Mouse (Mus musculus) telencephalon, adult 2 months (tissue): ENCODE measurements around the gene Unc5a.
A peak's percentile ranks its signal among the peaks of the same experiment; 100 is the strongest.

Experiments used
- DNase-seq: peaks from one replicate; pipeline ENCODE4 v3.0.0-alpha.2; 2011; ENCODE audit warnings: low read depth, low spot score

The Unc5a gene

DNA sequence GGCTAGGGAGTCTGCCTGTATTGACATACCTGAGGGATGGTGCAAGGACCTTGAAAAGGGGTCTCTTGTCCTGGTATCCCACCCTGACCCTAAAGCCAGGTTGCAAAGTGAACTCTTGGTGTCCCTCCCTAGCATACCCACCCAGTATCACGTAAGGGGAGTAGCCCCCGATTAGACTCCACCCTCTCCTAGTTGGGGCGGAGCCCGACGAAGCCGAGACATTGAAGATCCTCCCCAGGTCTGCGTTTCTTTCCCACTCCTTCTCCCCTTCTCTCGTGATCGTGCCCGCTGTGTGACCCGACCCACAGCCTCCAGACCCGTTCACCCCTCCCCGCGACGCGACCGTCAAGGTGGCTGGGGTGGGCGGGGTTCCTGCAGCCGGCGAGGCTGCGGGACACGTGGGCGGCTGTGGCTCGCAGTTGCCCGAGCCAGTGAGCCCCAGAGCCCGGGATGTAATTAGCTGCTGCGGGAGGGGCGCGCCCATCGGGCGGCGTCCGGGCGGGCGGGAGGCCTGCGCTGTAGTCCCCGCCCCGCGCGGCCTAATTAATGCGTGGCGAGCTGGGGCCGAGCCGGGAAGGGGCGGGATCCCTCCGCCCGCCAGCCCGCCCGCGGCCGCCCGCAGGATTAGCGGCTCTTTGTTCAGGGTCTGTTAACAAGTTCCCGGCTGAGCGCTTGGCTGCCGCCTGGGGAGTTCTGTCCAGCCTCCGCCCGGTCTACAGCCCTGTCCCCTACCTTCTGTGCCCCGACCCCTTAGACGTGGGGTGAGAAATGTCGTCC, 6.7 kb downstream of the Unc5a start:
- DNase-seq = no peak

DNA sequence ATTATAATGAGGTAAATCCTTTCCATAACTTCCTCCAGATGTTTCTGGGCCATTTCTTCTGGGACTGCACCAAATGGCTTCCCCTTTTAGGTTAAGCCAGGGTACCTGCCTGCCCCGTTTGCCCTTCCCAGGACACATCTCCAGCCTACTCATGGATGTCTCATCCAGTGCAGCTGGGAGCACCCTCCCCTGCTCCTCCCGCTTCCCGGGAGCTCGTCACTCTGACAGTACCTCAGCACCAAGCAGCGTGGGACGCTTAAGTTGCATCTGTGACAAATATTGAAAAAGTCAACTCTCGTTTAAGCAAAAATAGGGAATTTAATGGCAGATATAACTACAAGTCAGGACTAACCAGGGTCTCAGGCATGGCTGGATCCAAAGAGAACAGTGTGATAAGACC, 8.1 kb downstream of the Unc5a start:
- no peak for DNase-seq

DNA sequence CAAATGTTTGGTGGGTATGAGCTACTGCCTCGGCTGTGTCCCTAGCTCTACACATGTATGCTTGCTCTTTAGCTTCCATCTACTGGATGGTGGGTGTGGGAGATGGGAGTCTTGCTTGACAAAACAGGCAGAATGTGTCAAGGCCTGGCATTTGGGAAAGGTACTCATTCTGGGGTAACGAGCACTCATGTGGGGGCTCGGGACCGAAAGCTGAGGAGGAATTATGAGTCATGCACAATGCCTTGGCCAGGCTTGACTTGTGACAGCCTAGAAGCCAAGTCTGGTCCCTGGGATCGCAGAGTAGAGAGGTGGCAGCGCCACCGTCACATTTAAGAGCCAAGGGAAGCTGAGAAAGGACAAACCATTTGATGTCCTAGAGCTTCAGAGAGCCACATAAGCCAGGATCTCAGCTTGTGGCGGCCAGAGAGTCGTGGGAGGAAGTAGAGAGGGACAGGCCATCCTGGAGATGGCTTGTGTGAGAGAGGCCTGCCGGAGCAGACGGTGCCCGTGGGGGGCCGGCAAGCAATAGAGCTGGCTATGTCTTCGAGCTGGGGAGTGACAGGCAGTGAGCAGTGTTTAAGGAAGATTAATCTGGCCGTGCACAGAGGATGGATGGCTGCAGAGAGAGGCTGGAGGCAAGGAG, 10.0 kb downstream of the Unc5a start:
- DNase-seq = no peak

DNA sequence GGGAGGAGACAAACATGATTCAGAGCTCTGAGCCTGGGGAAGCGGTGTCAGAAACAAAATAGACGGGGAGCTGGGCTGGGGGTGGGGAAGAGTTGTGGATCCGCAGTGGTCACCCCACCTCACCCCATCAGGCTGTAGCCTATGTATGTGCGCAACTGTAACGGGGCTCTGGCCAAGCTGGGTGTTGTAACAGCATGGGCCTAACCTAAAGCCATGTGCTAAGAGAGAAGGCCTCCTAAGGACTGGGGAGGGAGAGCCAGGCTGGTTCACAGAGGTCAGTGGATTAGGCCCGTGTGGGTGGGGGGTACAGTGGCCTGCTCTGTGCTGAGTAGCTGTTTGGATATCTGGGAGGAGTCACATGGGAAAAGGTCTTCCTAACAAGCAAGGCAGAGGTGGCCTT, 10.6 kb downstream of the Unc5a start:
- DNase-seq = no peak

DNA sequence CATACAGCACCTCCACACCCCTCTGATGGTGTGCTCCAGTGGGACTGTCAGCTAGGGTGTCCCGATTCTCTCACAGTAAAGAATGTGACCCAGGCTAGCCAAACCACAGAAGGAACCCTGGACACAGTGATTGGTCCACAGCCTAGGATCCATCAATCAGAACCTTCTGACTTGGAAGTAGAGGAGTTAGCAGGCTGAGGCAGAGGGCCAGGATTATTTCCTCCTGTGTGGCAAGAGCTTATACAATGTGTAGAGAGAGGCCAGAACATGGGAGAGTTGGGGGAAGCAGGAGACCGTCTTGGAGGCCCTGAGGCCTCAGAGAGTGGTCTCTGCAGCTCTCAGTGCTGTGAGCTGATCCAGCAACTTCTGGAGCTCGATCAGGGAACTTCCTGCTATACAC, 11.3 kb downstream of the Unc5a start:
- no peak for DNase-seq

DNA sequence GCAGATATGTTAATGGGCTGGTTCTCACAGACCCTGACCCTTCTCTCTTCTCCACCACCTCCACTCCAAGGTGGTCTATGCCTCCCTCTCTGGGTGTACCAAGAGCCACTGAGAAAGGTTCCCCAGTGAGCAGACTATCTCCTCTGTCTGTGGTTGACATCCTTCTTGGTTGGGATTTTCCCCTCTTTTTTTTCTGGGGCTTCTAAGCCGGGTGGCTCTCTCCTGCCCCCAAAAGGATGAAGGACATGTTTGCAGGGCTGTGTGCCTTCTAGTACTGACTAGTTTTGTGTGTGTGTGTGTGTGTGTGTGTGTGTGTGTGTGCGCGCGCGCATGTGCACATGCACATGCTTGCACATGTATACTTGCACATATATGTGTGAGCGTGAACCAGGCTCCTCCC, 16.0 kb downstream of the Unc5a start:
- DNase-seq = no peak

DNA sequence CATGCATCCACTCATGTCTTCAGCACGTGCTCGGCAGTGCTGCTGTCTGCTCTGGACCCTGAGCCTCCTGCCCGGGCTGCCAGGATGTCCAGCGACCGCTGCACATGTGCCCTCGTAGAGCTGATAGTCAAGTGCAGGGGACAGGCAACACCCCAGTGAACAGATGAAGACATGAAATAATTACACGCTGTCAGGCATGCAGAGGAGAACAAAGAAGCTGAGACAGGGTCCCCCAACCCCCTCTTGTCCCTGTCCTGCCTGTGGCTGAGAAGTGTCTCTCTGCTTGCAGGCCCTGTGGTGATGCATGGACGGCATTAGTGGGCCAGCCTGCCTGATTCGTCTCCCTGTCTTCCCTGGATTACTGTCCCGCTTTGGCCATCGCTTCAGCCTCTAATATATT, 18.3 kb downstream of the Unc5a start:
- no peak for DNase-seq

DNA sequence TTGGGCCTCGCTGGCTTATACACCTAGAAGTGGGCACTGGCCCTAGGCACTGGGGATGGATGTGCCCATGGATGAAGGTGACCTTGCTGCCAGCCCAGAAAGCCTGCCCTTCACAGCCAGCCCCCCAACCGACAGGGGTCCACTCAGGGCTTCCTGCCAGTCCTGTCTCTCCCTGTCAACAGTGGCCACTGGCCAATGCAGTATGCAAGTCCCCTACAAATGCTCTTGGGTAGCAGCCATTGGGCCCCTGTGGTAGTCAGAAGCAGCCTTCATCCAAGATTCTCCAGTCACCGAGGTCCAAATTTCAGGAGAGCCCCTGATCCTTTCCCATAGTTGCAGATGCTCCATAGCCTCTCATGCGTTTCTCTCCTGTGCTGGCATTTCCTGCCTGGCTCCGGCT, 19.4 kb downstream of the Unc5a start:
- DNase-seq = no peak

DNA sequence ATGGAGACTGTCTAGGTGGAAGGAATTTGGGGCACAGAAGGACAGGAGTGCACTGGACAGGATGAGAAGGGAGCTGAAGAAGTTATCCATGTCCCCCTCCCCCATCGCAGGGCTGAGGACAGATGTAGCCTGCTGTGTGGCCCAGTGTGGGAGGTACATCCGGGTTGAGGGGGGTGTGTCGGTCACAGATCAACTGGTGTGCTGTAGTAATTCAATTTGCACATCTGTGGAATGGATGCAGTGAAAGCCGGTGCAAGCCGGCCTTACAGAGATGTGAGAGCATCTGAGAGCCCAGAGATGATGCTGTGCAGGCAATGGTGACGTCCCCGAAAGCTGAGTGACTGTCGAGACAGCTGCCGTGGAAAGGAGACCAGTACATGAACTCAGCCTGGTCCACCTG, 20.3 kb downstream of the Unc5a start:
- DNase-seq = no peak

DNA sequence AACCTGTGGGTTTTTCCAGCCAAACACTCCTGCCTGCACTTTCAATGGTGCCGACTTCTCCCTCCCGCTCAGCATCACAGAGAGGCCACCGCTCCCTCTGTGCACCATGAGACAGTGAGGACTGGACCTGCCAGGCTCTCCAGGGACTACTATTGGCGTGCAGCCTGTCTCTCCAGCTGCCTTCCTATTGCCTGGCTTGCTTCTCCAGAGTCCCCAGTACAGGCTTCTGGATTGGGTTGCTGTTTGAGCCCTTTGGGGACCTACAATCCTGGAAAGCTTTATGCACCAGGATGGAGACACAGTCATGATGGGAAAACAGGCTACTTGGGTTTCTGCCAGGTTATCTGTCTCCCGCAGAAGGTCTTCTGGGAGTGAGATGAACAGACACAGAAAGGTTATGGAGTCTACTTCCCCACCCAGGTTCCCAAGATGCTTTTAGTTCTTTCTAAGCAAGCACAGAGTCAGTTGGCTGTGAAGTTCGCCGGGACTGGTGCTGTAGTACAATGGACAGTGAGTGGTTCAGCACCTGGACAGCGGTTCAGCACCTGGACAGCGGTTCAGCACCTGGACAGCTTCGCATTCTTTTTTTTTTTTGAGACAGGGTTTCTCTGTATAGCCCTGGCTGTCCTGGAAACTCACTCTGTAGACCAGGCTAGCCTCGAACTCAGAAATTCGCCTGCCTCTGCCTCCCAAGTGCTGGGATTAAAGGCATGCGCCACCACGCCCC, 21.5 kb downstream of the Unc5a start:
- no peak for DNase-seq

DNA sequence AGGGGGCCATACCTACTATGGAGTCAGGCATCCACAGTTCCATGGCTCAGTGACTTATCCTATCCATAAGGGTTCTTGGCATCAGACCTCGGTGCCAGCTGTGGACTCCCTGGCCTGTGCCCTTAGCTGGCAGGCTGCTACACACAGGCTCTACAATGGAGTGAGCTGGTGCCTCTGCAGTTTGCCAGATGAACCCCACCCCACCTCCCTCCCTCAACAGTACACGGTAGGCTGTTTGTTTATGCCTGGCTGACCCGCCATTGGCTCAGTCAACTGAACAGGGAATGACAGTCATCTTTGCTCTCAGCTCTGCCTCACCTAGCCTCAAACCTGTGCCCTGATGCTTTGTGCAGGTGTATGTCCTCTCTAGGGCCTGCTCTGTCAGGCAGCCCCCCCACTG, 26.3 kb downstream of the Unc5a start:
- no peak for DNase-seq

DNA sequence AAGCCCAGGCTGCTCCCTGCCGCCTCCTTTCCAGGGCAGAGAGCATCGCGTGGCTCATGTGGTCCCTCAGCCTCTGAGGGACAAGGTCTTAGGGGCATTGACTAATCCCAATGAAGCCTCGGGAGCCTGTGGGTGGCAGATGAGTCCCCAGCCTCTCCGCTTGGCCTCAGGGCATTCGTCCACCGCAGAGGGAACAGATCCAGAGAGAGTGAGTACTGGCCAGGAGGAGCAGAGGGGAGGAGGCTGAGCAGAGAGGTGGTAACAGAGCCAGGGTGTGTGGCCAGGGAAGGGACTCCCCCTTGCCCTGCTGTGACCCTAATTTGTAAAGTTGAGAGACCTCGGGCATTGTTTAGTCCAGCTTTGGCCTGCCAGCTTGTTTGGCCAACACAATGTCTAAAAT, 29.6 kb downstream of the Unc5a start:
- no peak for DNase-seq

DNA sequence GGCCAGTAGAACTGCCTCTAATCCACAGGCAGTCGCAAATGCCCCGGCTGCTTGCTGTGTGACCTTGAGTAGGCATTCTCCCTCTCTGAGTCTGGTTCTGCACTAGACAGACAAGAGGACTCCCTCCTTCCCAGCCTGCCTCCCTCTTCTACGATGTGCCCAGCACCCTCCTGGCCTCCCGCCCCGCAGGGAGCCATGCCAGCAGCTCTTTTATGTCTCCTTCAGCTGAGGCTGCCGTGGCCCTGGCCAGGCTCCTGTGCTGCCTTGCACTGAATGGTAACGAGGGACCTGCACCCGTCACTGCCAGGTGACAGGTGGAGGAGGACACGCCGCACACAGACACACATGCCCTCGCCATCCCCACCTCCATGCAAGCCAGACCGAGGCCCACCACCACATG, 31.7 kb downstream of the Unc5a start:
- no peak for DNase-seq

DNA sequence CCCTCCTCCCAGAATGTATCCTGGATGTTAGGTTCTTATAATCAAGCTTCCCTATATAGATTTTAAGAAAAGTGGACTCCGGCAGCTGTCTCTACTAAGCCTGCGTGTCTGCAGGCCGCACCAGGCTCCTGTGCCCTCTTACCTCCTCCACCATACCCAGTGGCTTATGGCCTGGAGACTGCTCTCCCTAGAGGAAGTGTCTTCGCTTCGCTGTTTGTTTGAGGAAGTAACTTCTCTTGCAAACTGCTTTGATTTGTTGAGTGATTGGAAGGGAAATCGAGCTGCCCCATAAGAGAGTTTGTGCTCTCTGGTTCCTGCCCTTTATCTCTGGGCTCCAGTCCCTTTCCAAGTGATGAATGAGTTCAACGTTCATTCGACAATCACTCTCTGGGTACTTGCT, 33.8 kb downstream of the Unc5a start:
- no peak for DNase-seq

DNA sequence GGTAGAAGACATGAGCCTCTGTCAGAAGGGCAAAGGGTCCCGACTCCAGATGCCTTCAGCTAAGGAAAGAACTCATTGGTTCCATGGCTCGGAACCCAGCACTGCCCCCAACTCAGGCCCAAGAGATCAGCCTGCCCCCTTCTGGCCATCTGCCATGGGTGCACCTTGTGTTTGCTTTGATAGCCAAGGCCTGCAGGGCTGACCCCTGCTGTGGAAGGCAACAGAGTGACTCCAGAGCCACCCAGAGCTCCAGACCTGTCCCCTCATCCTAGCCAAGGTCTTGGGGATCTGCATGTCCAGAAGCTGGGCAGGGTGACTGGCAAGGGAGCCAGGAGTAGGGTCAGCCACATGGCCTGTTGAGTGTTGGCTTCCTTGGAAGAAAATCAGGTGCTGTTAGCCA, 34.4 kb downstream of the Unc5a start:
- DNase-seq = no peak

DNA sequence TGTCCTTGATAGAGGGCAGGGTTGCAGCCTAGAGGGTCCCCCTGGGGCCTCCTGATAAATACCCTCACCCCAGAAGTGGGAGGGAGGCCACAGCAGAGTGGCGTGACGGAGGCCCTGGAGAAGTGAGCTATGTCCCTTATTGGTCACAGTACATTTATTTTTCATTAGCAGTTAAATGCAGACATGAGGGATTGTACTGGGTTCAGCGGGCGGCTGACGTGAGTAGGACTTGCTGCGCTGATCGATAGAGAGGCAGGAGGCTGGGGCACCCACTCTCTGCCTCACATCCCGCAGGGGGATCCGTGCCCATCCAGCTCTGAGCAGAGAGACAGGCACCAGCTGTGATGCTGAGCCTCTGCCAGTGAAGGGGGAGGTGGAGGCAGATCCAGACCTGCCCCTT, 38.2 kb downstream of the Unc5a start:
- no peak for DNase-seq

DNA sequence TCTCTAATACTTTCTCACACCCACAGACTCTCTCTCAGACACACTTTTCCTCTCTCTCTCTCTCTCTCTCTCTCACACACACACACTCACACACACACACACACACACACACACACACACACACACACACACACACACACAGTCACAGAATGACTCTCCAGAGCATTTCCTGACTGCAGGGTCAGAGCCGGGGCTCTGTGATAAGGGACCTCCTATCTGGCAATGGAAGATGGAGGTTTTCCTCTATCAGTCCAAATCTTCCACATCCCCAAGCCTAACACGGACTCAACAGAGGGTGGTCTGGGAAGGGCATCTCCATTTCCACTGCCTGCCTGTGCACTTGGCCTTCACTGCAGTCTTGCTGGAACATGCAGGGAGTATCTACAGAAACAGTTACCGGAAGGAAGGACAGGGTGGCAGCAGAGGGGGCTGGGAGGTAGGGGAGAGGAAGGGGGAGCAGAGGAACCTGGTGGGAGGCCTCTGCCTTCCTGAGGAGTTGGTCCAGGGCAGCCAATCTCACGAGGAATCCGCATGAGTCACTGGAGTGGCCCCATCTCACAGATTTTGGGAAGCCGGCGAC, 39.1 kb downstream of the Unc5a start:
- no peak for DNase-seq

DNA sequence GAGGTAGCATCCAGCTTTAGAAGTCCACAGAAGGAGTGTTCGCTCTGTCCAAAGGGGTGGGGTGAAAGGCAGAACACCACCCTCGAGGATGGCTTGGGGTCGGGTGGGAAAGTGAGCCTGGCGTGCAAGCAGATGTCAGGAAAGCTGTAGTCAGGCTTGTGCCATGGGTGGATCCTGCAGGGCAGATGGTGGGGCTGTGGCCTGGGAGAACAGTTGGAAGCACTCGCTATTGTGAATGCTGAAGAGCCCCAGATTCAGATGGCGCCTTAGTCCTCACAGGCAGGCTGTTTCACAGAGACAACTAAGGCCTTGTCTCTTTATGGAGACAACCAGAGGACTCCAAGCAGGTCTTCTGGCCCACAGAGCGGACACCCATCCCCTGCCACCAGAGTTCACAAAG, 43.0 kb downstream of the Unc5a start:
- no peak for DNase-seq

DNA sequence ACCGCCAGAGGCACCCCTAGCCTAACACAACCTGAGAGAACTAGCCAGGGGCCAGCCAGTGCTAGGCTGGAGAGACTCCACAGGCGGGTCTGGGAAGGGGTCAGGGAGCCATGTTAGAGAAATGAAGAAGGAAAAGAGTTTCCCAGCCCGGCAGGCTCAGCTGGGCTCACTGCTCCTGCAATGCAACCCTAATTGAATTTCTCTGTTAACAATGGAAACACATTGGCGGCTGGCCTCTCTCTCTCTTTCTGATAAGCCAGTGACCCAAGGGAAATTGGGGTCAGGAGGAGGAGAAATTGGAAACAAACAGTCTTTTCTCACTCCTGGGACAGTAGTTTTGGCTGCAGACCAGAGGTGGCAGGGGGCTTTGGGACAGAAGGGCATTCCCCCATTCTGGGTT, 45.4 kb downstream of the Unc5a start:
- no peak for DNase-seq

DNA sequence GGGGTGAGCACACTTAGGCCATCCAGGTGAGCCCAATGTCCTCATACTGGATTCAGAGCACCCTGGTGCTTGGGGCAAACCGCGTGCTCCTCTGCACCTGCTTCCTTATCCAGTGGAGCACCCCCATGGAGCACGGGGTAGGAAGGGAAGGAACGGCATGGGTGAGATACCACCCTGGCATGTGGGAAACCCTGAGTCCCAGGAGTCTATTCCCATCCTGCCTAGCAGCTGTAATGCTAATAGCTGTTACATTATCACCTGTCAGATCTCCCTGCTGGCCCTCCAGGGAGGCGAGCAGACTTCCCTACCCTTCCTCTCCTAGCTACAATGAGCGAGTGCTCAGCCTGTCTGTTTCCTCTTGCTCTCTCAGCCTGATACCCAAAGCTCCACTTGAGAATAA, 46.0 kb downstream of the Unc5a start:
- DNase-seq = no peak

DNA sequence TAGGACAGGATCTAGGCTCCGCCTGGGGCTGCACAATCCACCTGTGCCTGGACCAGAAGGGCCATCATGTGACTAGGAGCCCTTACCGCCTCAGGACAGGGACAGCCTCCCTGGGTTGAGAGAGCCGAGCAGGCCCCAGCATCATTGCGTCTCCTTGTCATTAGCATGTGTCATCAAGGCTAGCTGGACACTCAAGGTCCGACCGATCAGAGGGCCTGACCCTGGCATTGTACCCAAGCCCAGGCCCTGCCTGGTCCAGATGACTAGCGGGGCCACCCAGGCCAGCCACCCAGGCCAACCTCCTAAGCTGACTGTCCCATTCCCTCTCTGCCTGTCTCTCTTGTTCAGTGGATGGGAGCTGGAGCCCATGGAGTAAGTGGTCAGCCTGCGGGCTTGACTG, 48.4 kb downstream of the Unc5a start:
- DNase-seq = no peak

DNA sequence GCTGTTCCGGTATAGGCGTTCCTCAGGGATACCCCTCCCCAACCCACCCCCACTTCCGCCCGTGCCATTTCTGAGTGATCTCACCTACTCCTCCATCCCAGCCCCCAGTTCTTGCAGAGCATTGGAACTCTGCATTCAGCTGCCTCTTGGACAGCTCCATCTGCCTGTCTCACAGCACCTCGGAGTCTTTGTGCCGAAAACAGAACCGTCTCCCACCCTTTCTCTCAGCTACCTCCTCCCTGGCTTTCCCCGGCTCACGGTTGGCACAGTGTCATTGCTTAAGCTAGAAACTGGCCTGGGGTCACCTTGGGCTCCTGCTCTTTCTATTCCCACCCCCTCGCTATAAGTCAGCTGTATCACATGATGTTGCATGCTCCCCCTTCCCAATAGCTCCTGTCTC, 51.2 kb downstream of the Unc5a start:
- DNase-seq = peak; percentile 87

DNA sequence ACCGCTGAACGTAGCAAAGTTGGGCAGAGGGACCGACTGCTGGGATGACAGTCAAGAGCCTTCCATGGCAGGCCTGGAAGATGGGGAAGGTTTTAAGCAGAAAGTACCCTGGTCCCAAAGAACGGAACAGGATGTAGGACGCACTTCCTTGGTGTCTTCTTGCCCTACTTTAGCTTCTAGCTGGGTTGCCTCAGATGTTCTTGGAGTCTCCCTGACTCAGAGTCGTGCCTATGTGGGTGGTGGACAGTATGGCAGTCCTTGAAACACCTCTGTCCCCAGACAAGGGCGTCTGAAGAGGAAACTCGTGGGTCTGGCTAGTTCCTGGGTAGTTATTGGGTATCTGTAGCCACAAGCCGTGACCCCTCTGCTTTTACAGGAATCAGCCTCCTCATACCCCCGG, 52.9 kb downstream of the Unc5a start:
- DNase-seq = peak; percentile 63
